In genomic region chr3:144242025-144242673, GRCm38 (mm10) we compare ENCODE assay signal across 8 mouse cellular contexts. TPM values are rescaled to one million over a fixed set of nuclear protein-coding genes. Genes with fewer than 3 reads are reported as not detected.
DNase-seq lines count a peak whose midpoint lies in the region; TF ChIP-seq lines count a peak whose summit lies in the region.

No protein-coding gene starts in this region.

- no peaks in the 10 kb centered on the region for H3K4me1 ChIP-seq in ES-E14 (ENCODE audit: control insufficient read depth in 2 of 2, insufficient read depth in 2 of 2, low read length in 2 of 2, poor library complexity in 1 of 2)
- H3K4me1 ChIP-seq in bone marrow macrophage, adult 2 months (ENCODE audit: control insufficient read depth, insufficient read depth, low read length) = no peaks in the 10 kb centered on the region
- no peaks in the 10 kb centered on the region for H3K4me1 ChIP-seq in embryonic fibroblast, embryonic 13.5 days (ENCODE audit: control insufficient read depth, insufficient read depth, low read length)

- no peaks in the 10 kb centered on the region for H3K9me3 ChIP-seq in ES-E14 (ENCODE audit: control insufficient read depth, insufficient read depth, low read depth, low read length)

- intact Hi-C loops in heart, postnatal 25 days (cut with DNase I) = loop anchor here (10.0 kb wide), 1 partner anchor 143 kb away; no protein-coding TSS in a partner anchor

- no peak overlapping the region for H3K27ac ChIP-seq in ES-E14 (ENCODE audit: insufficient read depth, low read depth, low read length, poor library complexity, severe bottlenecking)
- H3K27ac ChIP-seq in bone marrow macrophage, adult 2 months (ENCODE audit: insufficient read depth, low read depth, low read length) = no peak overlapping the region
- no peak overlapping the region for H3K27ac ChIP-seq in embryonic fibroblast, embryonic 13.5 days (ENCODE audit: insufficient read depth, low read length)

- in situ Hi-C loops in ES-E14 (cut with MboI; ENCODE audit: low sequenced_read_pairs in 2 of 2, unreplicated experiment in 2 of 2) = no loop called here

- TF ChIP-seq CTCF in bone marrow macrophage, adult 2 months (IDR thresholded peaks at IDR 0.05; ENCODE audit: low read depth, low read length) = peak; percentile 83
- peak; percentile 52; the same call in 1 of the 2 replicates for TF ChIP-seq CTCF in embryonic fibroblast, embryonic 13.5 days (IDR thresholded peaks at IDR 0.05; ENCODE audit: borderline replicate concordance, insufficient read depth, low read length)

- no peaks in the 10 kb centered on the region for H3K36me3 ChIP-seq in ES-E14 (ENCODE audit: control insufficient read depth, insufficient read depth, low read length, poor library complexity, severe bottlenecking)

- H3K4me3 ChIP-seq in ES-E14 (ENCODE audit: insufficient read depth in 1 of 2, low read depth in 1 of 2, low read length in 2 of 2, poor library complexity in 1 of 2, severe bottlenecking in 1 of 2) = no peak overlapping the region
- no peak overlapping the region for H3K4me3 ChIP-seq in bone marrow macrophage, adult 2 months (ENCODE audit: insufficient read depth, low read length)
- no peak overlapping the region for H3K4me3 ChIP-seq in embryonic fibroblast, embryonic 13.5 days (ENCODE audit: insufficient read depth, low read length)

- DNase-seq in ES-E14 (ENCODE audit: low read depth, low spot score) = peak; percentile 62
- peak; percentile 8 for DNase-seq in heart, postnatal 25 days (ENCODE audit: low spot score)
- DNase-seq in layer of hippocampus, adult 8-10 months (ENCODE audit: low spot score in 2 of 2) = peak; percentile 36 to 80
- DNase-seq in lung, postnatal 14 days = peak; percentile 83
- DNase-seq in right cerebral cortex, adult 18-20 months = peak; percentile 78
- peak; percentile 43 to 63 for DNase-seq in urinary bladder, adult 18-20 months (ENCODE audit: low spot score in 2 of 2)

- no peak for TF ChIP-seq POLR2A in bone marrow macrophage, adult 2 months (IDR thresholded peaks at IDR 0.05; ENCODE audit: borderline replicate concordance, low read depth, low read length)
- no peak for TF ChIP-seq POLR2A in embryonic fibroblast, embryonic 13.5 days (IDR thresholded peaks at IDR 0.05; ENCODE audit: low read depth, low read length)

- no peak overlapping the region for H3K9ac ChIP-seq in ES-E14 (ENCODE audit: insufficient read depth, low read depth, low read length, poor library complexity, severe bottlenecking)

TF ChIP-seq in ES-E14, 5 proteins besides CTCF, POLR2A, EP300 and RAD21:
- no peak for TF ChIP-seq HCFC1 (IDR thresholded peaks at IDR 0.05; ENCODE audit: borderline replicate concordance, insufficient read depth, low read length)
- TF ChIP-seq ZC3H11A (IDR thresholded peaks at IDR 0.05; ENCODE audit: borderline replicate concordance, low read depth, low read length) = peak; percentile 86
- TF ChIP-seq CHD2 (IDR thresholded peaks at IDR 0.05; ENCODE audit: low read depth, low read length) = no peak
TF ChIP-seq in ES-E14: peak in this region for 1.

RNA-seq across cellular contexts. Expression of gene Lmo4, which starts 37.1 kb away (rescaled TPM):
- total RNA-seq in ES-E14 (2012; rRNA removed) = 10.6 and 17.3 TPM in 2 replicates
- 67.1 and 69.6 TPM in 2 replicates for polyA plus RNA-seq in bone marrow macrophage, adult 2 months (2012; ENCODE audit: insufficient read depth, insufficient read length, missing spikeins)
- polyA plus RNA-seq in embryonic fibroblast, embryonic 13.5 days (2011; ENCODE audit: insufficient read length, low read depth, missing spikeins) = 113 and 124 TPM in 2 replicates
- 10 to 100 TPM; 31.4 to 33.1 TPM for total RNA-seq in heart, postnatal 25 days (2021)
- total RNA-seq in layer of hippocampus, adult 8-10 months (2022) = 100 to 1,000 TPM; 180 to 209 (median 206) TPM

Comparison
In these comparisons a context has a peak if more than half of its experiments do, and no peak if none do; other contexts are left out.
1. DNase-seq: peak in every context shown above with its lines; median percentile 83 in lung, postnatal 14 days; 78 in right cerebral cortex, adult 18-20 months; 62 in ES-E14; 58 in layer of hippocampus, adult 8-10 months; 53 in urinary bladder, adult 18-20 months; 8 in heart, postnatal 25 days.